Mouse (Mus musculus) embryonic facial prominence, embryonic 11.5 days (tissue): Measurements from ENCODE around the gene Selenop. TPM values are rescaled to one million over a fixed set of nuclear protein-coding genes. Genes with fewer than 3 reads are reported as not detected.
"Not testable (repeated sequence)": the region's sequence is repeated elsewhere in the genome, so short reads cannot be mapped to it uniquely, and the experiment has no call there.

Experiments used
- ATAC-seq: fragments of 200-750 bp; cut with Nextera tagmentation; replicated peaks from 2 replicates; pipeline ENCODE4 v1.8.0; 2017; ENCODE audit warnings: low read depth; ENCODE audit not compliant: insufficient number of reproducible peaks, low FRiP score, low TSS enrichment
- DNase-seq: peaks from one replicate; pipeline ENCODE4 v3.0.0-alpha.2; 2015; ENCODE audit warnings: low spot score
- H3K27ac ChIP-seq: fragments of 300-500 bp; sonication (generic); replicated peaks from 2 replicates; pipeline ENCODE4 v1.5.1; 2014; ENCODE audit warnings: mild to moderate bottlenecking, low read depth, low read length, control low read depth
- H3K27me3 ChIP-seq: fragments of 300-500 bp; sonication (generic); 2 replicates; pipeline ENCODE4 v1.6.1; 2014; ENCODE audit warnings: mild to moderate bottlenecking, low read length, moderate library complexity, mixed read lengths; ENCODE audit not compliant: control insufficient read depth, insufficient read depth
- H3K36me3 ChIP-seq: fragments of 300-500 bp; sonication (generic); replicated peaks from 2 replicates; pipeline ENCODE4 v1.6.1; 2014; ENCODE audit warnings: low read depth, mild to moderate bottlenecking, low read length, moderate library complexity, mixed read lengths; ENCODE audit not compliant: control insufficient read depth, insufficient read depth
- H3K4me1 ChIP-seq: fragments of 300-500 bp; sonication (generic); 2 replicates; pipeline ENCODE4 v1.6.1; 2014; ENCODE audit warnings: low read length, mixed read lengths; ENCODE audit not compliant: control insufficient read depth, insufficient read depth
- H3K4me2 ChIP-seq: fragments of 300-500 bp; sonication (generic); 2 replicates; pipeline ENCODE4 v1.6.1; 2014; ENCODE audit warnings: low read depth, mild to moderate bottlenecking, control low read depth, low read length, moderate library complexity
- H3K4me3 ChIP-seq: fragments of 300-500 bp; sonication (generic); 2 replicates; pipeline ENCODE4 v1.5.1; 2014; ENCODE audit warnings: low read depth, low read length, control low read depth
- H3K9ac ChIP-seq: fragments of 300-500 bp; sonication (generic); replicated peaks from 2 replicates; pipeline ENCODE4 v1.6.1; 2014; ENCODE audit warnings: mild to moderate bottlenecking, control low read depth, low read length
- H3K9me3 ChIP-seq: fragments of 300-500 bp; sonication (generic); replicated peaks from 2 replicates; pipeline ENCODE4 v1.6.1; 2016; ENCODE audit warnings: mild to moderate bottlenecking, low read length, inconsistent platforms, mixed read lengths; ENCODE audit not compliant: control insufficient read depth
- WGBS: fragments of 180-500 bp; shearing (Covaris S2); extraction: QIAGEN DNeasy Blood & Tissue Kit; methylation state at CpG from one replicate; pipeline ENCODE4 v1.1.7; 2014; 5-methylcytosine and 5-hydroxymethylcytosine counted together
- polyA plus RNA-seq: library from polyadenylated mRNA; unstranded; fragments of >200 nt; fragmentation: Nextera tagmentation; extraction: Ambion mirVana; gene quantifications from 2 replicates; pipeline ENCODE4 v1.2.1, GENCODE M21; 2014

Gene Selenop
- 101 TPM in 2 replicates for polyA plus RNA-seq

GRCm38 (mm10) chr15:3268247-3268646 lies at the start of gene Selenop:
TSS of gene Selenop (plus strand) at chr15:3268547.
- Histone ChIP-seq H3K9me3 (no peaks in the 10 kb centered on the region), H3K4me1 (no peaks in the 10 kb centered on the region), H3K27ac (no peak within 1 kb of the TSS), H3K4me2 (no peak within 1 kb of the TSS), H3K36me3 (no peaks in the 10 kb centered on the region), H3K27me3 (no peaks in the 10 kb centered on the region), H3K9ac (no peak within 1 kb of the TSS), H3K4me3 (no peak within 1 kb of the TSS)
- 83% methylated on average over 6 of the region's 6 CpGs for WGBS
- ATAC-seq (no peak), DNase-seq (no peak)

DNA sequence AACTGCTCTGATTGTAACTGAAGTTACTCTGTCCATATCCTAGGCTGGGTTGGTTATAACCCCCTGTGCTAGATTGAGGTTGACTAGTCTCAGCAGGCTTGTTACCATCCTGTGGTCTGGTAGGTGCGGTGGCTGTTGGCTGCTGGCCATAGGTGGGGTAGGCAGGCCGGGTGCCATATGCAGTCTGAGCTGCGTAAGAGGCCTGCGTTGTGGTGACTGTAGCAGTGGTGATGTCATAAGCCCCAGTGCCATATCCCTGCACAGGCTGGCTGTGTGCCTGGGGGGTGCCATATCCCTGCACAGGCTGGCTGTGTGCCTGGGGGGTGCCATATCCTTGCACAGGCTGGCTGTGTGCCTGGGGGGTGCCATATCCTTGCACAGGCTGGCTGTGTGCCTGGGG lies 49.7 kb upstream of the Selenop start:
- H3K27me3 ChIP-seq, H3K9ac ChIP-seq, H3K27ac ChIP-seq, ATAC-seq, H3K36me3 ChIP-seq, H3K4me2 ChIP-seq, H3K9me3 ChIP-seq, DNase-seq, H3K4me1 ChIP-seq, H3K4me3 ChIP-seq: not testable (repeated sequence)
- WGBS, result 84% methylated on average over 4 of the region's 4 CpGs

- 87% methylated on average over 5 of the region's 5 CpGs for WGBS
- DNase-seq (no peak), ATAC-seq (no peak)
- Histone ChIP-seq H3K27ac (no peak overlapping the region), H3K4me2 (no peak overlapping the region), H3K9ac (no peak overlapping the region), H3K4me1 (no peaks in the 10 kb centered on the region), H3K4me3 (no peak overlapping the region), H3K36me3 (no peaks in the 10 kb centered on the region), H3K27me3 (no peaks in the 10 kb centered on the region), H3K9me3 (no peaks in the 10 kb centered on the region)
These were observed 45.4 kb upstream of the Selenop start for GRCm38 (mm10) chr15:3222803-3223437.

GRCm38 (mm10) chr15:3226573-3226972 lies 41.8 kb upstream of the Selenop start:
- H3K9me3 ChIP-seq, result no peaks in the 10 kb centered on the region
- WGBS, result 87% methylated on average over 3 of the region's 3 CpGs
- no peak overlapping the region for H3K4me3 ChIP-seq
- H3K27me3 ChIP-seq, result no peaks in the 10 kb centered on the region
- no peak overlapping the region for H3K9ac ChIP-seq
- H3K27ac ChIP-seq, result no peak overlapping the region
- no peak overlapping the region for H3K4me2 ChIP-seq
- DNase-seq (no peak), ATAC-seq (no peak)
- no peaks in the 10 kb centered on the region for H3K4me1 ChIP-seq
- no peaks in the 10 kb centered on the region for H3K36me3 ChIP-seq

- DNase-seq, result no peak
- Histone ChIP-seq H3K9me3 (no peaks in the 10 kb centered on the region), H3K36me3 (no peaks in the 10 kb centered on the region), H3K4me3 (no peak overlapping the region), H3K4me1 (no peaks in the 10 kb centered on the region), H3K4me2 (no peak overlapping the region), H3K27me3 (no peaks in the 10 kb centered on the region), H3K27ac (no peak overlapping the region), H3K9ac (no peak overlapping the region)
- no peak for ATAC-seq
- 56% methylated on average over 2 of the region's 2 CpGs for WGBS
These were observed 40.2 kb upstream of the Selenop start for GRCm38 (mm10) chr15:3228185-3228584.

- DNase-seq, result no peak
- no peaks in the 10 kb centered on the region for H3K4me1 ChIP-seq
- 87% methylated on average over 6 of the region's 6 CpGs for WGBS
- no peaks in the 10 kb centered on the region for H3K27me3 ChIP-seq
- no peaks in the 10 kb centered on the region for H3K9me3 ChIP-seq
- no peak for ATAC-seq
- no peak overlapping the region for H3K4me3 ChIP-seq
- H3K9ac ChIP-seq, result no peak overlapping the region
- H3K36me3 ChIP-seq, result no peaks in the 10 kb centered on the region
- no peak overlapping the region for H3K27ac ChIP-seq
- no peak overlapping the region for H3K4me2 ChIP-seq
These were observed 39.4 kb upstream of the Selenop start for GRCm38 (mm10) chr15:3228990-3229389.

DNA sequence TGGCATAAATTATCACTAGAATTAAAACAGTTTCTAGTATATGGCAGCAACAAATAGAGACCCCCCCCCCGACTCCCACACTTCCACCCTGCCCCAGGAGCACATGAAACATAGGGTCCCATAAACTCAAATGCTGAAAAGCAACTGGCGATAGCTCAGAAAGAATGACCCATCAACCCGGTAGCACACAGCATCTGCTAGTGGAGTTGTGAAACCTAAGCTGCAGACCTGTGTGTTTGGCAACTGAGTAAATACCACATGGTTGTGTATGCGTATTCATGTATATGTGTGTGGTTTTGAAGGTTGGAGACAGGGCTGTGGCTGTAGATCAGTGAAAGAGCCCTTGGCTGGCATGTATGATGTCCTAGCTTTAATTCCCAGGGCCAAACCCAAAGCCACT lies 37.3 kb upstream of the Selenop start:
- no peak for DNase-seq
- H3K4me2 ChIP-seq, result no peak overlapping the region
- ATAC-seq, result no peak
- H3K36me3 ChIP-seq, result no peaks in the 10 kb centered on the region
- H3K27ac ChIP-seq, result no peak overlapping the region
- no peak overlapping the region for H3K4me3 ChIP-seq
- H3K9me3 ChIP-seq, result no peaks in the 10 kb centered on the region
- WGBS, result 87% methylated on average over 4 of the region's 4 CpGs
- no peak overlapping the region for H3K9ac ChIP-seq
- H3K4me1 ChIP-seq, result no peaks in the 10 kb centered on the region
- H3K27me3 ChIP-seq, result no peaks in the 10 kb centered on the region

DNA sequence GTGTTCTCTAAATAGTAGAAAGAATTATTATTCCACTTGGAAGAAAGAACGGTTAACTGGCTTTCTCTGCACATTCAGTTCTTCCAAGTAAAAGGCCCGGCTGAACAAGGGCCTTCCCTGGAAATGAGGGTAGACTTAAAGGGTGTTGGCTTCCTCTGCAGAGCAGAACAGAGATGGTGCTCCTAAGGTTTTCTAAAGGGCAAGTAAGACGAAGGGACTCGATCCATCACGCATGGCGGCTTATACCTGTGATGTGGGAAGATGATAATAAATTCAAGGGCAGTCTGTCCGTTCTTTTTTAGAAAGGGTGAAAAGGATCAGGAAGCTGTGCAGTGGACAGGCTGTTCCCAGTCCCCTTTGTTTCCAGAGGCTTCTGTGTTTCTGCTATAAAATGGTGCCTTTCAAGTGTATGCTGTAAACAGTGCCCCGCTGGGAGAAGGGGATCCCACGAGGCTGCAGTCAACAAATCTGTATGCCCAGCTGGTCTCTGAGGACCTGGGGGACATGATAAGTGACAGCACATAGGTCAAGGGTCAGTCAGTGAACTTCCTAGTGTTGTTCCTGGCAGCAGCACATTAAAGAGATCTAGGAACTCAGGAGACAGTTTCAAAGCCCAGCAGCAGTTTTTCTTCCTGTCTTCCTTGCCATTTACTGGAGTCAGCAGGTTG lies 36.0 kb upstream of the Selenop start:
- Histone ChIP-seq H3K4me1 (no peaks in the 10 kb centered on the region), H3K27ac (no peak overlapping the region), H3K4me2 (no peak overlapping the region), H3K9me3 (no peaks in the 10 kb centered on the region), H3K4me3 (no peak overlapping the region), H3K9ac (no peak overlapping the region), H3K36me3 (no peaks in the 10 kb centered on the region), H3K27me3 (no peaks in the 10 kb centered on the region)
- DNase-seq, result no peak
- no peak for ATAC-seq
- WGBS, result 39% methylated on average over 9 of the region's 9 CpGs
